Mouse (Mus musculus) gastrocnemius, adult 18-20 months (tissue): ENCODE measurements around the gene Zbed3. TPM values are rescaled to one million over a fixed set of nuclear protein-coding genes. Genes with fewer than 3 reads are reported as not detected.

Experiments used
- DNase-seq: peaks from one replicate; pipeline ENCODE4 v3.0.0; 2021; ENCODE audit warnings: low spot score
- long read RNA-seq, 2 experiments: library from polyadenylated mRNA; stranded (forward); transcript quantifications; one replicate each; pipeline ENCODE4 v2.0.0; 2021
- total RNA-seq, 2 experiments: library from RNA; stranded (reverse); gene quantifications; 2 replicates each; pipeline ENCODE4 v1.2.3; 2021

Gene Zbed3
- total RNA-seq, result 1 to 10 TPM; 4.2 to 4.8 TPM
- long read RNA-seq, experiment 1, transcript Zbed3-201 (2 exons, 1,894 nt), result major isoform, 5 of 5 reads
- long read RNA-seq, experiment 1, partial matches to known transcripts, result 0 of 5 reads
- long read RNA-seq, experiment 1, other reads (novel, unspliced or antisense), result 0 of 5 reads
- long read RNA-seq, experiment 2, partial matches to known transcripts, result 0 of 1 reads
- long read RNA-seq, experiment 2, other reads (novel, unspliced or antisense), result 0 of 1 reads

DNA sequence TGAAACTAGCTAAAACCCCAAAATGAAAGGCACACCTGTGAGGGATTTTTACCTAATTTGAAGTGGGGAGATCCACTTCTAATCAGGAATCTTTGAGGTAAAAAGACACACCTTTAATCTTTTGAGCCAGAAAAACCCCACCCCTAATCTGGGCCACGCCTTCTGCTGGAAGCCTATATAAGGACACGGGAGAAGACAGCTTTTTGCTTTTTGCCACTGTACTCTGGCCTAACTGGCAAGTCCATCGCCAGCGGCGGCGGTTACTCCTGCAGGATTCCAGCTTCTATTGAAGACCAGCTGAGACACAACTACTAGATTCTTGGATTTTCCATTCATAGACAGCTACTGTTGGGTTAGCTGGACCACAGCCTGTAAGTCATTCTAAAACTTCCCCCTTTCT lies at the start of gene Zbed3:
TSS of gene Zbed3 (plus strand) at position 213 of the 400 bp plus-strand sequence.
- no peak for DNase-seq

- DNase-seq, result no peak
Measured at GRCm38 (mm10) chr13:95278426-95279025, 44.9 kb upstream of the Zbed3 start.

- DNase-seq, result no peak
Measured at GRCm38 (mm10) chr13:95281740-95282673, 41.4 kb upstream of the Zbed3 start.

DNA sequence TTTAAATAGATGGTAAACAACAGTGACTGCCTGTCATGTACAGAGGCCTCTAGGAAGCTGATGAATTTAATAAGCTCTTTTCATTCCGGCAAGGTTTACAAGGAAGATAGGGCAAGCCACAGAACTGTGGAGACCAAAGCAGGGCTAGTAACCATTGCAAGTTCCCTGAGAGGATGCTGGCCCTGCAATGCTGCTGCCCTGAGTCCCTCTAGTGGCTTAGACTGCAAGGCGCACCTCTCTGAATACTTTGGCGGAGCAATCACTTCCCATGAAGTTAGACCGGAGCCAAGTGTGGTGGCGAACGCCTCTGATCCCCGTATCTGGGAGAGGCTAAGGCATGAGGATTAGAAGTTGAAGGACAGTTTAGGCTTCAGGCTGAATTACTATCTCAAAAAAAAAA lies 36.4 kb upstream of the Zbed3 start:
- peak; percentile 48 for DNase-seq

GRCm38 (mm10) chr13:95288027-95288426 lies 35.4 kb upstream of the Zbed3 start:
- no peak for DNase-seq

- DNase-seq, result no peak
Measured at GRCm38 (mm10) chr13:95291983-95292382, 31.4 kb upstream of the Zbed3 start.

GRCm38 (mm10) chr13:95299956-95300355 lies 23.5 kb upstream of the Zbed3 start:
- DNase-seq, result no peak

GRCm38 (mm10) chr13:95306596-95306995 lies 16.8 kb upstream of the Zbed3 start:
- DNase-seq, result no peak

GRCm38 (mm10) chr13:95307100-95307655 lies 16.2 kb upstream of the Zbed3 start:
- DNase-seq, result no peak

- no peak for DNase-seq
Measured at GRCm38 (mm10) chr13:95312016-95312415, 11.4 kb upstream of the Zbed3 start.

DNA sequence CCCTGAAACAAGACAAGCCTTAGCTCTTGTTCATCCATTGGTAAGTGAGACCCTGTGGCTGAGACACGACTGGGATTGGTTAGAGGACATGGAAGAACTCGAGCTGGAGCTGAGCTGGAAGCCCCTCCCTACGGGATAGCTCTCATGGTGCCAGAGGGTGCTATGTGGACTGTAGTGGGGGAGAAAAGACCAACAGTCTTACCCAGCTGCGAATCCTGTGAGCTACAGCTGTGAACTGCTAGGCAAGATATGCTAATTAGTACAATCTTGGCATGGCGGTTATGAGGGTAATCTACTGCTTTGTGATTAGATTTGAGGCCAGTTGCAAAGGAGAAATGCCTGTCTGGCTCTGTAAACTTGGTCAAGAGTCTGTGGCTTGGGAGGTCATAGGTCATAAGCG lies 4.3 kb upstream of the Zbed3 start:
- no peak for DNase-seq

DNA sequence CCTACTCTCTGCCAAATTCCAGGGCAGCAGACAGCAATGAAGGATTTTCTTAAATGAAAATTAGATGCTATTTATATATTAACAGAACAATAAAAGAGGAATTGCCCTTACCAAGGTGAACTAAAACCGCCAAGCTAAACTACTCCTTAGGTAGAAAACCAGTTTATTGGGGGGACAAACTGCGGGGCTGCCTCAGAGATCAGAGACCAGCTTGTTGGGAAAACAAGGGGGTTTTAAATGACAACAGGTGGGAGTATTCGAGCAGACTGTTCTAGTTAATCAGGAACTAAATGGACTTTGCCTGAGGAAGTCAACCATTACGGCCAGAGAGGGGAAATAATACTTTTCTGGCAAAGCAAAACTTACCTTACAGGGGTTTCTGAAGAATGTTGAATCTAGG lies 3.0 kb upstream of the Zbed3 start:
- no peak for DNase-seq

DNA sequence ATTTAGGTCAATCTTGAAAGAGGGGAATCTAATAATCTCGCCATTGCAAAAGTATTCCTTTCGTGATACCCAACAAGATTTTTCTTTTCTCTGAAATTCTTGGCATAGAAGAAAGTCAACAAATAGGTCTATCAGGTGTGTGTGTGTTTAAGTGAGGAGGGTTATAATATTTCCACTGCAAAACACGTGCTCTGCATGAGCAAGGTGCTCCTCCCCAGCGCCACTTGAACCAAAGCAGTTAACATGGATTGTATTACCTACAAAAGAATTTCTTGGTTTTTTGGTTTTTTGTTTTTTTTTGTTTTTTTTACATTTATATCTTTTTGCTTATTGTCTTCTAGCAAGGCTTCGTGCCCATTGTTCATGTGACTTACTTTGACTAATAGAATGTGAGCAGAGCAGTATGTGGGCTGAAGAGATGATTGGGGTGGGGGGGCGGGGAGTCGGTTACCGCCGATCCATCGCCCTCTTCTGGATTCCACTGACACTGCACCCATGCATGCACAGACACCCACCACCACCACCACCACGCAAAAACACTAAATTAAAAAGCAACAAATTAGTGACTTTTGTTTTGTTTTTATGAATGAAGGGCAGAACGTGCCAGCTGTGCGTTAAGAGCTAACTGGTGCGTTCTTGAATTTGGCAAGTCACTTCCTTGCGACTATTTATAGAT lies 676 bp downstream of the Zbed3 start:
- DNase-seq, result peak; percentile 46

GRCm38 (mm10) chr13:95324626-95325079 lies 1.2 kb downstream of the Zbed3 start:
- DNase-seq, result no peak

DNA sequence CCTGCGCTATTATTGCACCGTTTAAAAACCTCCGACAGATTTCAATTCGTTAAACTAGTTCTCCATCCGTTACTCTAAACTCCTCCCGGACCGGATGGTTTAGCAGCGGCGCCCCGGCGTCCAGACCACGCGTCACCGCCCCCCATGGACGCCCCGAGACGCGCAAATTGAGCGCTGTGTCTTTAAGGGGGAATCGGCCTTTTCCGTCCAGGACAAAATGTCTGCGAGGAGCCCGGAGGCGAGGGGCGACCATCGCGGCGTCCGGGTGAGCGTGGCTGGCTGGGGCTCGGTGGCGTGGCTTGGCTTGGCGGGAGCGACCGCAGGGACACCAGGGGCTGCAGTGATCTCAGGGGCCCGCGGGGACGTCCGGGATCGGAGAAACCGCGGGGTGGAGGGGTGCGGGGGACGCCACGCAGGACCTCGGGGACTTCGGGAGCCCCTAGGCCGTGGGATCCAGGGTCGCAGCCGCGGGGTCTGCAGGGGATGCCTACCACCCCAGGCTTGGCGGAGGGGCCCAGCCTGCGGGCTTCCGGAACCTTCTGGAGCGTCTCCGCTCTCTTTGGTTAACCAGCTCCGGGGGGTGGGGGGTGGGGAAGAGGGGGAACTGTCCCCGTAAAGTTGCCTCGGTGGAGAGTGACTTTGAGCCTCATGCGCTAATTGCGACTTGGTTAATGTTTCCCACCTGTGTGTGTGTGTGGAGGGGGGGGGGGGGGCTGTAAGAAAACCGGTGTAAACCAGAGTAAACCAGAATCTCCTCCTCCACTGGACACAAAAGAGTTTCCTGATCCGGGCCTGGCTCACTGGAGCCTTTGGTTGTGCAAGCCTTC lies 1.9 kb downstream of the Zbed3 start:
- peak; percentile 36 for DNase-seq

DNA sequence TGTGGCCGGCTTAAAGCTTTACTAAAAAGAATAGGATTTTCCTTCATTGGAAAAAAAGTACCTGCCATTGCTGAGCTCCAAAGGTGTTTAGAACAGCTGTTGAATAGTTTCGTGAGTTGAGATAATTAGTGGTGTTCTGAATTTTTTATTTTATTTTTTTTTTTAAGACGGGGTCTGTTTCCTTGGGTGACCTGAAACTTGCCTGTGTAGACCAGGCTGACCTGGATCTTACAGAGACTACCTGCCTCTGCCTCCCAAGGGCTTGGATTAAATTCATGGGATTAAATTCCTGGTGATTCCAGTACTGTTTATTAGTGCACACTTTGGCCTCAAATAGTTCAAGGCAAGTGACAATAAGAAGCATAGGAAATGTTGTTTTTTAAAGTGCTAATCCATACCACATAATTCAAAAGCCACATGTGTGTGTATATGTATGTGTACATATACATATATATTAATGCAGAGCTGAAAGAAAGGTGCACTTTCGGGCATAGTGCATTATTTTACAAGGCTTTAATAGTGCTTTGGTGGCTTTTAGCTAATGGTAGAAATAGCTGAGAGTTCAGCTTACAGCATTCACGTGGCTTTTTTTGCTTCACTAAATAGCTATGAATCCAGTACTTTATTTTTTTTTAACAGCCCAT lies 2.6 kb downstream of the Zbed3 start:
- no peak for DNase-seq

DNA sequence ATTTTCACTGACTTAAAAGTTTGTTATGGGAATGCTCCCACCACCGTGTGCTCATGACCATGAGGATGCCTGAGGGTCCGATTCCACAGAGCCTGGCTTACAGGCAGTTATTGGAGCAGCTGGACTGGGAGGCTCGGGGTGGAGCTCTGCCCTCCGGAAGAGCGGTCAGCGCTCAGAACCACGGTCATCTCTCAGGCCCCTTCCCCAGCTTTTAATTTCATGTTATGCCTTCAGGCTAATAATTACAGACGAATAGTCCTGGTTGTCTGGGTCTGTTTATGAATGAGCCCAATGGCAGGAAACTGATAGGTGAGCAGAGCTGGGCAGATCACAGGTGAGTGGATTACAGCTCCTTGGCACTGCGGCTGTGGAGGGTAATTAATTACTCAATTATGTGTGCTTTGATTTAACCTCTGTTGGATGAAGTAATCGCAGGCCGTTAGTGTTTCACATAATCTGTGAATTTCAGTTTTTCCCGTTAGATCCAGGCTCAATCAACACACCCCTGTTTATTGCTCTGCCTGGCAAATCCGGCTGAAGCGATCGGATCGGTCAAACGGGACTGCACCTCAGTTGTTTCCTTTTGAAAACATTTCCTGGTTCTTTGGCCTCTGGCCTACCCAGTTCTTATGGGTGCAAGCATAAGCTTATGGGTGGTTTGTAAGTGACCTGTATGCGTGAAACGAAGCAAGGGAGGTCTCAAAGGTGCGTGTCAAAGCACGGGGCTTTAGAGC lies 3.4 kb downstream of the Zbed3 start:
- DNase-seq, result no peak

GRCm38 (mm10) chr13:95327345-95327741 lies 3.9 kb downstream of the Zbed3 start:
- no peak for DNase-seq

GRCm38 (mm10) chr13:95328767-95329166 lies 5.4 kb downstream of the Zbed3 start:
- DNase-seq, result no peak
